Mouse (Mus musculus) erythroblast, embryonic 14.5 days (primary cell): ENCODE results near the gene Slc9a4.

Experiments
- GATA1 ChIP-seq: IDR thresholded peaks from 2 replicates; pipeline ENCODE4 v1.6.1; 2012; ENCODE audit warnings: low read length, inconsistent platforms, mixed read lengths
- TAL1 ChIP-seq: IDR thresholded peaks from 3 replicates; pipeline ENCODE4 v1.6.1; 2012; ENCODE audit warnings: low read length, inconsistent platforms, mixed read lengths

- no peak for TF ChIP-seq GATA1
- no peak for TF ChIP-seq TAL1
These were observed 68.4 kb downstream of the Slc9a4 start for GRCm38 (mm10) chr1:40648234-40648633.
